Mouse (Mus musculus): ENCODE results near the gene Cdc73. TPM values are rescaled to one million over a fixed set of nuclear protein-coding genes. Genes with fewer than 3 reads are reported as not detected.

Cdc73 gene
- polyA plus RNA-seq (2017; shearing (Covaris generic)), result 7.8 TPM

GRCm38 (mm10) chr1:143702741-143703262 is at the start of gene Cdc73:
Cdc73 (minus strand) TSS chr1:143702893.

GRCm38 (mm10) chr1:143716038-143716437 is 13.3 kb upstream of the Cdc73 start, which contains the start of gene Glrx2:
Glrx2 (plus strand) TSS chr1:143716338.

GRCm38 (mm10) chr1:143640650-143641407 is 61.9 kb downstream of the Cdc73 start, which contains the start of gene B3galt2:
B3galt2 (plus strand) TSS chr1:143640664.

Other genes with a start within 250 kb of the Cdc73 start
- 0.28 TPM for gene B3galt2, start 62.2 kb downstream of the Cdc73 start, polyA plus RNA-seq (2017; shearing (Covaris generic))
- gene Glrx2, start 13.4 kb upstream of the Cdc73 start, polyA plus RNA-seq (2017; shearing (Covaris generic)), result 66.3 TPM
- 5.6 TPM for gene Trove2, start 74.2 kb upstream of the Cdc73 start, polyA plus RNA-seq (2017; shearing (Covaris generic))
- 68.4 TPM for gene Uchl5, start 74.4 kb upstream of the Cdc73 start, polyA plus RNA-seq (2017; shearing (Covaris generic))

All from activated CD4-positive, CD25-positive, alpha-beta regulatory T cell, adult 9 weeks (primary cell).